Mouse (Mus musculus) forebrain, embryonic 10.5 days (tissue): ENCODE data around the gene Trabd2b. TPM values are rescaled to one million over a fixed set of nuclear protein-coding genes. Genes with fewer than 3 reads are reported as not detected.

Experiments
- DNase-seq: peaks from one replicate; pipeline ENCODE4 v3.0.0-alpha.2; 2017; ENCODE audit warnings: low spot score; ENCODE audit errors: extremely low spot score
- H3K27ac ChIP-seq: fragments of 300-500 bp; sonication (generic); 2 replicates; pipeline ENCODE4 v1.5.1; 2016; ENCODE audit warnings: mild to moderate bottlenecking
- H3K27me3 ChIP-seq: fragments of 300-500 bp; sonication (generic); 2 replicates; pipeline ENCODE4 v1.6.1; 2016; ENCODE audit warnings: mild to moderate bottlenecking; ENCODE audit not compliant: poor library complexity, severe bottlenecking
- H3K36me3 ChIP-seq: fragments of 300-500 bp; sonication (generic); replicated peaks from 2 replicates; pipeline ENCODE4 v1.6.1; 2016; ENCODE audit warnings: mild to moderate bottlenecking, moderate library complexity
- H3K4me1 ChIP-seq: fragments of 300-500 bp; sonication (generic); 2 replicates; pipeline ENCODE4 v1.6.1; 2016
- H3K4me3 ChIP-seq: fragments of 300-500 bp; sonication (generic); 2 replicates; pipeline ENCODE4 v1.5.1; 2016; ENCODE audit warnings: mild to moderate bottlenecking, moderate library complexity
- H3K9me3 ChIP-seq: fragments of 300-500 bp; sonication (generic); 2 replicates; pipeline ENCODE4 v1.6.1; 2016; ENCODE audit warnings: mild to moderate bottlenecking, moderate library complexity
- WGBS: fragments of 180-500 bp; shearing (Covaris S2); methylation state at CpG from one replicate; pipeline ENCODE4 v1.1.7; 2016; 5-methylcytosine and 5-hydroxymethylcytosine counted together
- polyA plus RNA-seq: library from polyadenylated mRNA; unstranded; fragments of >200 nt; fragmentation: Nextera tagmentation; extraction: Ambion mirVana; gene quantifications from 2 replicates; pipeline ENCODE4 v1.2.1, GENCODE M21; 2016

Gene Trabd2b
- polyA plus RNA-seq, 1 experiment from 2014 or later = 1.0 TPM

DNA sequence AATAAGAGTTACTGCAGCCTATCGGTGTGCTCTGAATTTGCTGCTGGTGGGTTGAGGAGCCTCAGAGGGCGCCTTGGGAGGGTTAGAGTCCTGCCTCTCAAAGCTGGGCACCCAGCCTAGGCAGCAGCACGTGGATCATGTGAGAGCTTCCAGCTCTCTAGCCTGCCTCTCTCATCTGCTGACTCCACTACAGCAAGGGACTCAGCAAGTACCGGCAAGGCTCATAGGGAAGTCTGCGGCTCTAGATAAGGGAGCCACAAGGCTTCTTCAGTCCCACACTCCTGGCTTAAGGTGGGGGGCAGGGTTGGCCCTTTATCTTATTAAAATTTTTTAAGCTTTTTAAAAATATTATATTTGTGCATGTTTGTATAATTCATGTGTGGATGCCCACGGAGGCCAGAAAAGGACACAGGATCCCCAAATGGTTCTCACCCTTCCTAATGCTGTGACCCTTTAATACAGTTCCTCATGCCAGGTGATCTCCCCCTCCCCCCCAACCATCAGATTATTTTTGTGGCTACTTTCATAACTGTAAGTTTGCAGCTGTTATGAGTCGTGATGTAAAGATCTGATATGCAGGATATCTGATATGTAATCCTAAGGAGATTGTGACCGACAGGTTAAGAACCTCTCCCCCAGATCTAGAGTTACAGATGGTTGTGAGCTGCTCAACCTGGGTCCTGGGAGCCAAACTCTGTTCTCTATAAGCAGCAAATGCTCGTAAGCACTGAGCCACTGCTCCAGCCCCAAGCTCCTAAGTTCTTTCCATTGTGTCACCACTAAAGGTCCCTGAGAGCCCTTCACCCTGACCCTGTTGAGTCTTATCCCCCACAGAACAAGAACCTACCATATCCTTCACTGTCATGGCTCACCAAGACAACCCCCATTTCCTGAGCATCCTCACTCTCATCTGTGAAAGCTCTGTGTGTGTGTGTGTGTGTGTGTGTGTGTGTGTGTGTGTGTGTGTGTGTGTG, 257.8 kb downstream of the Trabd2b start:
- H3K9me3 ChIP-seq = no peaks in the 10 kb centered on the region
- DNase-seq = no peak
- H3K4me1 ChIP-seq = peaks cover 31% of the 10 kb centered on the region
- no peaks in the 10 kb centered on the region for H3K36me3 ChIP-seq
- H3K27ac ChIP-seq = no peak overlapping the region
- peaks cover 72% of the 10 kb centered on the region for H3K27me3 ChIP-seq
- 77% methylated on average over 9 of the region's 9 CpGs for WGBS
- H3K4me3 ChIP-seq = no peak overlapping the region

Other genes with a start within 250 kb of the Trabd2b start
- not detected in 2 replicates for gene Skint11, start 243.3 kb upstream of the Trabd2b start, polyA plus RNA-seq